Mouse (Mus musculus): ENCODE measurements around the gene Nudt2. TPM values are rescaled to one million over a fixed set of nuclear protein-coding genes. Genes with fewer than 3 reads are reported as not detected.
A peak's percentile ranks its signal among the peaks of the same experiment; 100 is the strongest.

The Nudt2 gene
- polyA plus RNA-seq, 2 experiments: 13.3 to 22.4 TPM

DNA sequence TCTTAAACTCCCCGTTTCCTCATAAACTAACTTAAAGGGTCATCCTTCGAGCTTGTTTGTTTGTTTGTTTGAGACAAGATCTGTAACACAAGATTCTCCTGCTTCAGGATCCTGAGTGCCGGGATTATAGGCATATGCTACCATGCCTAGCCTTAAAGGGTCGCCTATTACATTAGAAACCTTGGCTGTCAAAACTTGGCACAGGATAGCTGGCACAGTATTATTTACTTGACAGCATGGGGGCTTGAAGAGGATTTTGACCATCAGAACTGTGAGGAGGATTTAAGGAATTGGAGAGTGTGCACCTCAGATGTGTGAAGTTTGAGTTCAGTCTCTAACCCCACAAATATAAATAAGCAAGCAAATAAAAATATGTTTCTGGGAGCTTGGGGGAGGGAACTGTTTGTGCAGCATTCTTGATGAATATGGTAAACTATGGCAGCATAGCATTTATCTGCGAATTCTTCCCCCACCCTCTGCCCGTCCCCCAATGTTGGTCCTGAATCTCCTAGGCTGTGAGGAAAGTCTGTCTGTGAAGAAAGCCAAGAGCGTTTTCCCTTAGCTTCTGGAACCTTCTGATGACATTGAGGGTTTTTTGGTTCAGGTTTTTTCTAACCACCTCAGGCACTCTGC lies 5.2 kb downstream of the Nudt2 start:
- DNase-seq (ENCODE audit: low read depth in 3 of 3, low spot score in 3 of 3) (no peak), ATAC-seq (ENCODE audit: insufficient read depth) (no peak)
- Histone ChIP-seq H3K9ac (replicated peaks) (no peak overlapping the region), H3K27ac (no peak overlapping the region), H3K27me3 (ENCODE audit: control insufficient read depth, insufficient read depth, low read length) (no peaks in the 10 kb centered on the region), H3K36me3 (replicated peaks; ENCODE audit: control insufficient read depth, insufficient read depth, low read depth) (no peaks in the 10 kb centered on the region), H3K4me1 (replicated peaks; ENCODE audit: control insufficient read depth in 2 of 2, insufficient read depth in 2 of 2, low read length in 1 of 2) (peaks cover 0 to 3% of the 10 kb centered on the region in 2 experiments; a peak in 2 of 4 replicates), H3K9me3 (ENCODE audit: control insufficient read depth, low read length) (no peaks in the 10 kb centered on the region), H3K4me2 (ENCODE audit: low read depth) (no peak overlapping the region), H3K4me3 (ENCODE audit: insufficient read depth in 1 of 2, low read depth in 2 of 2, low read length in 2 of 2) (no peak overlapping the region)
- WGBS (ENCODE audit: insufficient replicate concordance): 56% methylated on average over 7 of the region's 7 CpGs
- no peak for TF ChIP-seq CTCF (IDR thresholded peaks at IDR 0.05; ENCODE audit: low read depth)

GRCm38 (mm10) chr4:41470684-41471383 lies 5.9 kb downstream of the Nudt2 start:
- DNase-seq (ENCODE audit: low read depth in 3 of 3, low spot score in 3 of 3) (no peak), ATAC-seq (ENCODE audit: insufficient read depth) (no peak)
- Histone ChIP-seq H3K9ac (replicated peaks) (no peak overlapping the region), H3K4me3 (ENCODE audit: insufficient read depth in 1 of 2, low read depth in 2 of 2, low read length in 2 of 2) (no peak overlapping the region), H3K36me3 (replicated peaks; ENCODE audit: control insufficient read depth, insufficient read depth, low read depth) (no peaks in the 10 kb centered on the region), H3K9me3 (ENCODE audit: control insufficient read depth, low read length) (no peaks in the 10 kb centered on the region), H3K27me3 (ENCODE audit: control insufficient read depth, insufficient read depth, low read length) (no peaks in the 10 kb centered on the region), H3K27ac (no peak overlapping the region), H3K4me2 (ENCODE audit: low read depth) (no peak overlapping the region), H3K4me1 (replicated peaks; ENCODE audit: control insufficient read depth in 2 of 2, insufficient read depth in 2 of 2, low read length in 1 of 2) (no peaks in the 10 kb centered on the region)
- 55% methylated on average over 5 of the region's 5 CpGs for WGBS (ENCODE audit: insufficient replicate concordance)
- TF ChIP-seq CTCF (IDR thresholded peaks at IDR 0.05; ENCODE audit: low read depth): no peak
- TF ChIP-seq EP300 (IDR thresholded peaks at IDR 0.05; ENCODE audit: low read depth): no peak

DNA sequence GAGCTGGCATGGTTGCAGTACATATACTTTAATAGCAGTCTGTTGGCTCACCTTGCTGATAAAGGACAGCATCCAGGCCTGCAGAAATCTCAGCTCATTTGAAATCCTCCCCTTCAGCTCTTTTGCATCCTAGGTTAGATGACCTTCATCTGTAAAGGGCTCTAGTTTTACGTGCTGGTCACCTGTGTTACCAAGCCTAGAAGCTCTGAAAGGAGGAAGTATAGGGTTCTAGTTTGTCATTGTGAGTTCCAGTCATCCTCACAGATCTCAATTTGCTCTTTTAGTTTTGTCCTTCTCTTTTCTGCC lies 6.4 kb downstream of the Nudt2 start:
- no peak overlapping the region for H3K4me2 ChIP-seq (ENCODE audit: low read depth)
- TF ChIP-seq CTCF (IDR thresholded peaks at IDR 0.05; ENCODE audit: low read depth) (no peak), EP300 (IDR thresholded peaks at IDR 0.05; ENCODE audit: low read depth) (no peak)
- H3K4me3 ChIP-seq (ENCODE audit: insufficient read depth in 1 of 2, low read depth in 2 of 2, low read length in 2 of 2): no peak overlapping the region
- no peaks in the 10 kb centered on the region for H3K36me3 ChIP-seq (replicated peaks; ENCODE audit: control insufficient read depth, insufficient read depth, low read depth)
- no peak for DNase-seq (ENCODE audit: low read depth in 3 of 3, low spot score in 3 of 3)
- H3K9me3 ChIP-seq (ENCODE audit: control insufficient read depth, low read length): no peaks in the 10 kb centered on the region
- WGBS (ENCODE audit: insufficient replicate concordance): 55% methylated on average over 1 of the region's 1 CpGs
- H3K9ac ChIP-seq (replicated peaks): no peak overlapping the region
- H3K4me1 ChIP-seq (replicated peaks; ENCODE audit: control insufficient read depth in 2 of 2, insufficient read depth in 2 of 2, low read length in 1 of 2): no peaks in the 10 kb centered on the region
- H3K27me3 ChIP-seq (ENCODE audit: control insufficient read depth, insufficient read depth, low read length): no peaks in the 10 kb centered on the region
- ATAC-seq (ENCODE audit: insufficient read depth): no peak
- no peak overlapping the region for H3K27ac ChIP-seq

- TF ChIP-seq EP300 (IDR thresholded peaks at IDR 0.05; ENCODE audit: low read depth): no peak
- TF ChIP-seq CTCF (IDR thresholded peaks at IDR 0.05; ENCODE audit: low read depth): no peak
- ATAC-seq (ENCODE audit: insufficient read depth): no peak
- WGBS (ENCODE audit: insufficient replicate concordance): 79% methylated on average over 9 of the region's 9 CpGs
- DNase-seq (ENCODE audit: low read depth in 3 of 3, low spot score in 3 of 3): no peak
- H3K9me3 ChIP-seq (ENCODE audit: control insufficient read depth, low read length): no peaks in the 10 kb centered on the region
- H3K36me3 ChIP-seq (replicated peaks; ENCODE audit: control insufficient read depth, insufficient read depth, low read depth): no peaks in the 10 kb centered on the region
- H3K4me2 ChIP-seq (ENCODE audit: low read depth): no peak overlapping the region
- H3K4me1 ChIP-seq (replicated peaks; ENCODE audit: control insufficient read depth in 2 of 2, insufficient read depth in 2 of 2, low read length in 1 of 2): no peaks in the 10 kb centered on the region
- no peaks in the 10 kb centered on the region for H3K27me3 ChIP-seq (ENCODE audit: control insufficient read depth, insufficient read depth, low read length)
- H3K27ac ChIP-seq: no peak overlapping the region
- no peak overlapping the region for H3K9ac ChIP-seq (replicated peaks)
- H3K4me3 ChIP-seq (ENCODE audit: insufficient read depth in 1 of 2, low read depth in 2 of 2, low read length in 2 of 2): no peak overlapping the region
Measured at GRCm38 (mm10) chr4:41477648-41478160, 12.8 kb downstream of the Nudt2 start.

DNA sequence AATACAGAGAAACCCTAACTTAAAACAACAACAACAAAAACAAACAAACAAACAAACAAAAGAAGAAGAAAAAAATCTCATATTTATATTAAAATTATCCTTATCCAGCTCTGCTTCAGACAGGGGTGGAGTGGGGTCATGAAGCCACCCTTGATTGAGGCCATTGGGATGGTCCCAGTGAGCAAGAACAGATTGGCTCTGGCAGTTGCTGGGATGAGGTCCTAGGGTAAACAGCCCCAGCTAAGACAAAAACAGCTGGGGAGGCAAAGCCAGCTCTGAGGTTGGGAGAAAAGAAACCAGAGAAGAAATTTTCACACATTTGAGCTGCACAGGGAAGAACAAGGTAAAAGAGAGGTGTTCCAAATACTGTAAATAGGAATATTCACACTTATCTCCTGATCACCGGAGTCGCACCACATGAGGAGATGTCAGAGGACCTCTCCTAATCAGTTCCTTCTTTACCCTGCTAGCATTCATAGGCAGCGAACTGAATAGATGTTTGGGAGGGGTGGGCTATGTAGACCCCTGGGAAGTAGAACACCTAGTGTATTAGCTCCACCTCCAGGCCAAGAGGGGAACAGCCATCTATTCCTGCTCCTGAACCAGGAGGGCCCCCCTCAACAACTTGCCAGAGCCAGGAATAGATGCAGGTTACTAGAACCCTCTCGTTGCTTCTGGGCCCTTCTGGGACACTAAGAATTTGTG lies 14.0 kb downstream of the Nudt2 start:
- H3K4me1 ChIP-seq (replicated peaks; ENCODE audit: control insufficient read depth in 2 of 2, insufficient read depth in 2 of 2, low read length in 1 of 2): no peaks in the 10 kb centered on the region
- DNase-seq (ENCODE audit: low read depth in 3 of 3, low spot score in 3 of 3): no peak
- H3K9me3 ChIP-seq (ENCODE audit: control insufficient read depth, low read length): no peaks in the 10 kb centered on the region
- no peak overlapping the region for H3K4me2 ChIP-seq (ENCODE audit: low read depth)
- H3K36me3 ChIP-seq (replicated peaks; ENCODE audit: control insufficient read depth, insufficient read depth, low read depth): no peaks in the 10 kb centered on the region
- H3K27ac ChIP-seq: no peak overlapping the region
- H3K9ac ChIP-seq (replicated peaks): no peak overlapping the region
- H3K4me3 ChIP-seq (ENCODE audit: insufficient read depth in 1 of 2, low read depth in 2 of 2, low read length in 2 of 2): no peak overlapping the region
- TF ChIP-seq EP300 (IDR thresholded peaks at IDR 0.05; ENCODE audit: low read depth) (no peak), CTCF (IDR thresholded peaks at IDR 0.05; ENCODE audit: low read depth) (peak; percentile 22; the same call in 1 of the 2 replicates)
- no peaks in the 10 kb centered on the region for H3K27me3 ChIP-seq (ENCODE audit: control insufficient read depth, insufficient read depth, low read length)
- WGBS (ENCODE audit: insufficient replicate concordance): 55% methylated on average over 4 of the region's 4 CpGs
- ATAC-seq (ENCODE audit: insufficient read depth): no peak
